Mouse (Mus musculus) spleen, adult 2 months (tissue): Measurements from ENCODE around the gene Elovl5. TPM values are rescaled to one million over a fixed set of nuclear protein-coding genes. Genes with fewer than 3 reads are reported as not detected.
A peak's percentile ranks its signal among the peaks of the same experiment; 100 is the strongest.

Experiments used
- DNase-seq, 2 experiments: peaks; one replicate each; pipeline versions ENCODE4 v3.0.0 to v3.0.0-alpha.2; 2012 to 2021; ENCODE audit warnings: low spot score in 2 of 2, low read depth in 1 of 2
- H3K27ac ChIP-seq: fragments of 200-500 bp; 2 replicates; pipeline ENCODE4 v1.5.1; 2012; ENCODE audit warnings: low read length, inconsistent platforms; ENCODE audit not compliant: insufficient read depth
- H3K27me3 ChIP-seq: fragments of 200-500 bp; 2 replicates; pipeline ENCODE4 v1.6.1; 2012; ENCODE audit warnings: mild to moderate bottlenecking, moderate library complexity, low read length, inconsistent platforms; ENCODE audit not compliant: control insufficient read depth, insufficient read depth
- H3K36me3 ChIP-seq: fragments of 200-500 bp; 2 replicates; pipeline ENCODE4 v1.6.1; 2012; ENCODE audit warnings: mild to moderate bottlenecking, low read length, inconsistent platforms; ENCODE audit not compliant: control insufficient read depth, insufficient read depth
- H3K4me1 ChIP-seq: fragments of 200-500 bp; 2 replicates; pipeline ENCODE4 v1.6.1; 2011; ENCODE audit warnings: inconsistent platforms; ENCODE audit not compliant: control insufficient read depth, insufficient read depth, insufficient read length
- H3K4me3 ChIP-seq: fragments of 200-500 bp; 2 replicates; pipeline ENCODE4 v1.5.1; 2011; ENCODE audit warnings: mild to moderate bottlenecking, inconsistent platforms; ENCODE audit not compliant: insufficient read depth, insufficient read length; ENCODE audit errors: extremely low read depth
- CTCF ChIP-seq: fragments of 200-500 bp; IDR thresholded peaks from 2 replicates; pipeline ENCODE4 v1.5.1; 2011; ENCODE audit warnings: mild to moderate bottlenecking, inconsistent platforms; ENCODE audit not compliant: insufficient read depth, insufficient read length, insufficient replicate concordance; ENCODE audit errors: extremely low read depth
- POLR2A ChIP-seq: fragments of 200-500 bp; IDR thresholded peaks from 2 replicates; pipeline ENCODE4 v1.6.1; 2011; ENCODE audit warnings: low read depth, low read length, inconsistent platforms
- WGBS: fragments of 180-500 bp; shearing (Covaris S2); methylation state at CpG from one replicate; pipeline ENCODE4 v1.1.7; 2018; 5-methylcytosine and 5-hydroxymethylcytosine counted together
- polyA plus RNA-seq: library from polyadenylated mRNA; depleted of rRNA; stranded (reverse); fragments of >200 nt; gene quantifications from 2 replicates; pipeline ENCODE4 v1.2.3, GENCODE M21; 2012

Elovl5 gene
- polyA plus RNA-seq, 1 experiment = 32.4 TPM

- peak overlapping the region; percentile 80; the same call in 1 of the 2 replicates for H3K4me3 ChIP-seq
- H3K4me1 ChIP-seq = peaks cover 14% of the 10 kb centered on the region
- WGBS = 37% methylated on average over 5 of the region's 5 CpGs
- no peaks in the 10 kb centered on the region for H3K36me3 ChIP-seq
- no peak for TF ChIP-seq CTCF
- no peak for TF ChIP-seq POLR2A
- no peak overlapping the region for H3K27ac ChIP-seq
- no peaks in the 10 kb centered on the region for H3K27me3 ChIP-seq
- DNase-seq = no peak
Measured at GRCm38 (mm10) chr9:77918961-77919670, 2.0 kb downstream of the Elovl5 start.

- Histone ChIP-seq H3K36me3 (no peaks in the 10 kb centered on the region), H3K27ac (no peak overlapping the region), H3K4me1 (peaks cover 16% of the 10 kb centered on the region), H3K27me3 (no peaks in the 10 kb centered on the region), H3K4me3 (no peak overlapping the region)
- no peak for DNase-seq
- no peak for TF ChIP-seq CTCF
- TF ChIP-seq POLR2A = no peak
- 93% methylated on average over 3 of the region's 3 CpGs for WGBS
Measured at GRCm38 (mm10) chr9:77920481-77920880, 3.3 kb downstream of the Elovl5 start.

- H3K4me3 ChIP-seq = peak overlapping the region; percentile 6; the same call in 1 of the 2 replicates
- peaks cover 16% of the 10 kb centered on the region for H3K4me1 ChIP-seq
- no peak for TF ChIP-seq CTCF
- no peak for TF ChIP-seq POLR2A
- 0 out of 2 replicates have a peak overlapping the region, but pooled peaks have one; percentile 1 for H3K27ac ChIP-seq
- 69% methylated on average over 16 of the region's 18 CpGs for WGBS
- H3K27me3 ChIP-seq = no peaks in the 10 kb centered on the region
- DNase-seq = no peak
- no peaks in the 10 kb centered on the region for H3K36me3 ChIP-seq
Measured at GRCm38 (mm10) chr9:77921366-77922260, 4.4 kb downstream of the Elovl5 start.

GRCm38 (mm10) chr9:77923774-77924173 lies 6.6 kb downstream of the Elovl5 start:
- DNase-seq = no peak
- Histone ChIP-seq H3K4me3 (no peak overlapping the region), H3K27ac (no peak overlapping the region), H3K27me3 (no peaks in the 10 kb centered on the region), H3K4me1 (peaks cover 16% of the 10 kb centered on the region), H3K36me3 (no peaks in the 10 kb centered on the region)
- 73% methylated on average over 8 of the region's 8 CpGs for WGBS
- TF ChIP-seq POLR2A (no peak), CTCF (no peak)

GRCm38 (mm10) chr9:77924199-77924598 lies 7.0 kb downstream of the Elovl5 start:
- DNase-seq = no peak
- Histone ChIP-seq H3K4me3 (no peak overlapping the region), H3K27ac (no peak overlapping the region), H3K4me1 (peaks cover 16% of the 10 kb centered on the region), H3K36me3 (no peaks in the 10 kb centered on the region), H3K27me3 (no peaks in the 10 kb centered on the region)
- 84% methylated on average over 11 of the region's 11 CpGs for WGBS
- TF ChIP-seq POLR2A = no peak
- no peak for TF ChIP-seq CTCF

- Histone ChIP-seq H3K27ac (no peak overlapping the region), H3K27me3 (no peaks in the 10 kb centered on the region), H3K36me3 (no peaks in the 10 kb centered on the region), H3K4me1 (peaks cover 19% of the 10 kb centered on the region), H3K4me3 (no peak overlapping the region)
- TF ChIP-seq POLR2A (no peak), CTCF (no peak)
- no peak for DNase-seq
- 89% methylated on average over 8 of the region's 8 CpGs for WGBS
Measured at GRCm38 (mm10) chr9:77926151-77926550, 9.0 kb downstream of the Elovl5 start.
